Mouse (Mus musculus) urinary bladder, postnatal 0 days (tissue): ENCODE measurements around the gene Serf1. TPM values are rescaled to one million over a fixed set of nuclear protein-coding genes. Genes with fewer than 3 reads are reported as not detected.

ENCODE experiments used
- polyA plus RNA-seq: library from polyadenylated mRNA; unstranded; fragments of >200 nt; fragmentation: Nextera tagmentation; extraction: Ambion mirVana; gene quantifications from 2 replicates; pipeline ENCODE4 v1.2.1, GENCODE M21; 2015

Gene Serf1
- 76.2 and 90.1 TPM in 2 replicates for polyA plus RNA-seq

DNA sequence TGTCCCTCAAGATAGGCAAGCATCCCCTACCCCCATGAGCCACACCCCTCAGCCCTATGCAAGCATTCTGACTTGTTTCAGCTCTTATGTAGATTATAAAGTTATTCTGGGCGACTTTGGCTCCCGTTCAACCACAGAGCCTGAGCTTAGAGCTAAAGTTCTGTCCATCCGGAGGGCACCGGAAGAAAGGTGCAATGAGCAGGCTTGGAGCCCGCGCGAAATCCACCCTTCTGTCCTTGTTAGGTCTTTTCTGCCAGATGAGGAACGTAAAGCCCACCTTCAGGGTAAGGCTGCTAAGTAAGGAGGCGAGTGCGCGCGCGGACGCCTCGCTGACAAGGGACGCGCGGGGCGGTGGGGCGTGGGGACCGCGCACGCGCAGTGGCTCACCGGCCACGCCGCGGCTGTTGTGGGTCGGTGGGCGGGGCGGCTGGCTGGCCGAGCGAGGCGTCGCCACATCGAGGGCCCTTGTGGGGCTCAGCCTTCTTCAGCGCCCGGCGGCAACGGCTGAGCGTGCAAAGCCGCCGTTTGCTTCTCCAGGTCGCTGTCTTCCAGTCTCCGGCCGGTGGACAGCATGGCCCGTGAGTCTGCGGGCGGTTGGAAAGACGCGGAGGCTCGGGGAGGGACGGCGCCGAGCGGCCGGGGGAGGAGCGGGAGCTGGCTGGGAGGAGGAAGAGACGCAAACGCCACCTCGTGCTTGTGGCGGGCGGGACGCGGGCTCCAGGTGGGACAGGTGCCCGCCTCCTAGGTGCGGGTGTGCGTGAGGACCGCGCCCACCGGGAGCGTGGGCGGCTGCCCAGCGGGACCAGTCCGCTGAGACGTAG is at the start of gene Serf1:
Serf1 (plus strand) TSS at position 361 of the 821 bp plus-strand sequence.

DNA sequence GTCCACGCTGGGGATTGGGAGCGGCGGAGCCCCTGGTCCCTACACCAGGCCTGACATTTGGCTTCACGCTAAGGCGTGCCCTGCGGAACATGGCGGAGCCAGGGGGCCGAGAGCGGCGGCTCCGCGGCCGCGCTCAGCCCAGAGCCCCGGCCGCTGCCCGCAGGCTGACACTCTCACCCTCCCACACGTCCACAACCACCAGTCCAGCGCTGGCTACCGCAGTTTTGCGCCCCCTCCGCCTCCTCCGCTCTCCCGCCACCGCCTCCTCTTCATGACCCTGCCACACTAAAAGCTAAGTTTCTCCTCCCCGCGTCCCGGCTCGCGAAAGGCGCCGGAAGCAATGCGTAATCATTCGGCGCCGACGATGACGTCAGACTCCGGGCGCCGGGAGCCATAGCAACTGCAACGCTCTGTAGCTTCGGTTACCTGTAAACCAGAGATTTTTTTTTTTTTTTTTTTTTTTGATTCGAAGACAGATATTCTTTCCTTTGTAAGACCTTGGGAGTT is 4.0 kb upstream of the Serf1 start, which contains the start of gene Bdp1:
Bdp1 (minus strand) TSS at position 323 of the 507 bp plus-strand sequence.

DNA sequence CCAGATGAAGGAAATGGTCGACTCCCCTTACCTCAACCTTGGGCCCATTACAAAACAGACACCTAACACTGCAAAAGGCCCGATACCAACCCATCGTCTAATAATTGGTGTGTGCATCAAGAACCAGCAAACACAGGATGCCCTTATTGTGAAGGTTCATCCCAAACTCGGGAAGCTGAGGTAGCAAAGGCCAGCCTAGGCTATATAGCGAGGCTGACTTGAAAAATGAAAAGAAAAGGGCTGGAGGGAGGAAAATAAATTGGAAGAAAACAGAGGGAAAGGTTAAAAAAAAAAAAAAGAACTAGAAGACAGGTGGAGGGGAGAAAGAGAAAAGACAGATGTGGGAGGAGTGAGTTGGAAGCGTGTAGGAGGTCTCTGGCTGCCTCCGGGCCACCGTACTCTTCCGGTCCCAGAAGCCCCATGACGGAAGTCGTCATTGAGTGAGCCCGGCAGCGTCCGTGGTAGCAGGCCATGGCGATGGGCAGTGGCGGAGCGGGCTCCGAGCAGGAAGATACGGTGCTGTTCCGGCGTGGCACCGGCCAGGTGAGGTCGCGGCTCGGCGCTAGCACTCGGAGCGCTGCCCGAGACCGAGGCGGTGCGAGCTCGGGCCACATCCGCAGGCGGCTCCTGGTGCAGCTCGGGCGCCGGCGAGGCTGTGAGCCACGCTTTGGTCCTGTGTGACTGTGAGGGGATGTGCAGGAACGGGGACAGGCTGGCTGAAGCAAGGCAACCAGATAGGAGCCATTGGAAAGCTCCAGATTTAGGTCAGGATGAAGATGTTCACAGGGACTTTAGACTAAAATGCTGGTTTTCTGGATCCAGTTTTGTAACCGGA is 16.8 kb downstream of the Serf1 start, which contains the start of gene Smn1:
Smn1 (plus strand) TSS at position 430 of the 835 bp plus-strand sequence.

Other genes with a start within 250 kb of the Serf1 start
- gene Cartpt, start 206.9 kb upstream of the Serf1 start, polyA plus RNA-seq = 2.5 and 3.4 TPM in 2 replicates
- 20.7 and 24.2 TPM in 2 replicates for gene Mccc2, start 92.4 kb upstream of the Serf1 start, polyA plus RNA-seq
- 16.5 and 18.3 TPM in 2 replicates for gene Bdp1, start 3.9 kb upstream of the Serf1 start, polyA plus RNA-seq
- 41.6 and 50.9 TPM in 2 replicates for gene Smn1, start 16.8 kb downstream of the Serf1 start, polyA plus RNA-seq
- 0.40 and 1.5 TPM in 2 replicates for gene Naip2, start 94.1 kb downstream of the Serf1 start, polyA plus RNA-seq
- gene Naip5, start 138.3 kb downstream of the Serf1 start, polyA plus RNA-seq = 0.40 and 1.1 TPM in 2 replicates
- 0.54 and 0.74 TPM in 2 replicates for gene Naip6, start 209.7 kb downstream of the Serf1 start, polyA plus RNA-seq